Mouse (Mus musculus): ENCODE measurements around the gene Olfr391-ps. TPM values are rescaled to one million over a fixed set of nuclear protein-coding genes. Genes with fewer than 3 reads are reported as not detected.

Olfr391-ps gene
- not detected in 2 replicates for polyA plus RNA-seq (2011; ENCODE audit: insufficient read length, low read depth, missing spikeins)

- H3K27ac ChIP-seq (ENCODE audit: insufficient read depth, low read length): no peak within 1 kb of the TSS
- H3K4me1 ChIP-seq (ENCODE audit: control insufficient read depth, insufficient read depth, low read length): no peaks in the 10 kb centered on the region
- no peak for TF ChIP-seq POLR2A (IDR thresholded peaks at IDR 0.05; ENCODE audit: low read depth, low read length)
- no peak within 1 kb of the TSS for H3K4me3 ChIP-seq (ENCODE audit: insufficient read depth, low read length)
Measured at GRCm38 (mm10) chr11:73802952-73803351, at the start of gene Olfr391-ps. Olfr391-ps (minus strand) TSS chr11:73803052.

GRCm38 (mm10) chr11:73851354-73851753, 48.5 kb upstream of the Olfr391-ps start, which contains the start of gene Olfr393:
Olfr393 (minus strand) TSS chr11:73851454.
- TF ChIP-seq CTCF (IDR thresholded peaks at IDR 0.05; ENCODE audit: borderline replicate concordance, insufficient read depth, low read length): no peak
- TF ChIP-seq POLR2A (IDR thresholded peaks at IDR 0.05; ENCODE audit: low read depth, low read length): no peak
- no peak within 1 kb of the TSS for H3K27ac ChIP-seq (ENCODE audit: insufficient read depth, low read length)
- H3K4me3 ChIP-seq (ENCODE audit: insufficient read depth, low read length): no peak within 1 kb of the TSS
- H3K4me1 ChIP-seq (ENCODE audit: control insufficient read depth, insufficient read depth, low read length): no peaks in the 10 kb centered on the region

GRCm38 (mm10) chr11:73816949-73817348, 14.1 kb upstream of the Olfr391-ps start, which contains the start of gene Olfr392:
Olfr392 (minus strand) TSS chr11:73817049.
- no peak for TF ChIP-seq POLR2A (IDR thresholded peaks at IDR 0.05; ENCODE audit: low read depth, low read length)
- no peak for TF ChIP-seq CTCF (IDR thresholded peaks at IDR 0.05; ENCODE audit: borderline replicate concordance, insufficient read depth, low read length)
- Histone ChIP-seq H3K4me3 (ENCODE audit: insufficient read depth, low read length) (no peak within 1 kb of the TSS), H3K4me1 (ENCODE audit: control insufficient read depth, insufficient read depth, low read length) (no peaks in the 10 kb centered on the region), H3K27ac (ENCODE audit: insufficient read depth, low read length) (no peak within 1 kb of the TSS)

GRCm38 (mm10) chr11:73782664-73783063, 20.2 kb downstream of the Olfr391-ps start, which contains the start of gene Olfr390:
Olfr390 (plus strand) TSS chr11:73782964.
- TF ChIP-seq CTCF (IDR thresholded peaks at IDR 0.05; ENCODE audit: borderline replicate concordance, insufficient read depth, low read length) (no peak), POLR2A (IDR thresholded peaks at IDR 0.05; ENCODE audit: low read depth, low read length) (no peak)
- no peak within 1 kb of the TSS for H3K27ac ChIP-seq (ENCODE audit: insufficient read depth, low read length)
- H3K4me1 ChIP-seq (ENCODE audit: control insufficient read depth, insufficient read depth, low read length): no peaks in the 10 kb centered on the region
- H3K4me3 ChIP-seq (ENCODE audit: insufficient read depth, low read length): no peak within 1 kb of the TSS

GRCm38 (mm10) chr11:73780613-73781012, 22.2 kb downstream of the Olfr391-ps start, which contains the start of gene Olfr389:
Olfr389 (minus strand) TSS chr11:73780713.
- no peak within 1 kb of the TSS for H3K27ac ChIP-seq (ENCODE audit: insufficient read depth, low read length)
- H3K4me1 ChIP-seq (ENCODE audit: control insufficient read depth, insufficient read depth, low read length): no peaks in the 10 kb centered on the region
- no peak within 1 kb of the TSS for H3K4me3 ChIP-seq (ENCODE audit: insufficient read depth, low read length)
- TF ChIP-seq POLR2A (IDR thresholded peaks at IDR 0.05; ENCODE audit: low read depth, low read length): no peak
- no peak for TF ChIP-seq CTCF (IDR thresholded peaks at IDR 0.05; ENCODE audit: borderline replicate concordance, insufficient read depth, low read length)

- Histone ChIP-seq H3K4me3 (ENCODE audit: insufficient read depth, low read length) (no peak overlapping the region), H3K27ac (ENCODE audit: insufficient read depth, low read length) (no peak overlapping the region), H3K4me1 (ENCODE audit: control insufficient read depth, insufficient read depth, low read length) (no peaks in the 10 kb centered on the region)
- no peak for TF ChIP-seq CTCF (IDR thresholded peaks at IDR 0.05; ENCODE audit: borderline replicate concordance, insufficient read depth, low read length)
- TF ChIP-seq POLR2A (IDR thresholded peaks at IDR 0.05; ENCODE audit: low read depth, low read length): no peak
Measured at GRCm38 (mm10) chr11:73759115-73759514, 43.7 kb downstream of the Olfr391-ps start.

Other genes starting within 250 kb of the Olfr391-ps start
- not detected in 2 replicates for gene Olfr385, start 210.0 kb downstream of the Olfr391-ps start, polyA plus RNA-seq (2011; ENCODE audit: insufficient read length, low read depth, missing spikeins)
- gene Olfr384, start 204.5 kb downstream of the Olfr391-ps start, polyA plus RNA-seq (2011; ENCODE audit: insufficient read length, low read depth, missing spikeins): not detected in 2 replicates
- gene Zfp735, start 114.3 kb downstream of the Olfr391-ps start, polyA plus RNA-seq (2011; ENCODE audit: insufficient read length, low read depth, missing spikeins): not detected in 2 replicates
- gene Olfr389, start 22.3 kb downstream of the Olfr391-ps start, polyA plus RNA-seq (2011; ENCODE audit: insufficient read length, low read depth, missing spikeins): not detected in 2 replicates
- not detected in 2 replicates for gene Olfr390, start 20.1 kb downstream of the Olfr391-ps start, polyA plus RNA-seq (2011; ENCODE audit: insufficient read length, low read depth, missing spikeins)
- not detected in 2 replicates for gene Olfr392, start 14.0 kb upstream of the Olfr391-ps start, polyA plus RNA-seq (2011; ENCODE audit: insufficient read length, low read depth, missing spikeins)
- not detected in 2 replicates for gene Olfr393, start 48.4 kb upstream of the Olfr391-ps start, polyA plus RNA-seq (2011; ENCODE audit: insufficient read length, low read depth, missing spikeins)
- gene Olfr394, start 87.7 kb upstream of the Olfr391-ps start, polyA plus RNA-seq (2011; ENCODE audit: insufficient read length, low read depth, missing spikeins): not detected in 2 replicates
- not detected in 2 replicates for gene Olfr395, start 106.2 kb upstream of the Olfr391-ps start, polyA plus RNA-seq (2011; ENCODE audit: insufficient read length, low read depth, missing spikeins)
- gene Olfr23, start 133.6 kb upstream of the Olfr391-ps start, polyA plus RNA-seq (2011; ENCODE audit: insufficient read length, low read depth, missing spikeins): not detected in 2 replicates
- not detected in 2 replicates for gene Olfr397, start 157.8 kb upstream of the Olfr391-ps start, polyA plus RNA-seq (2011; ENCODE audit: insufficient read length, low read depth, missing spikeins)
- not detected in 2 replicates for gene Olfr398, start 187.4 kb upstream of the Olfr391-ps start, polyA plus RNA-seq (2011; ENCODE audit: insufficient read length, low read depth, missing spikeins)

Data from embryonic fibroblast, embryonic 13.5 days (primary cell).